Mouse (Mus musculus) splenic B cell, adult 2 months (primary cell): ENCODE data around the gene Mfap5.
"Not testable (repeated sequence)": the region's sequence is repeated elsewhere in the genome, so short reads cannot be mapped to it uniquely, and the experiment has no call there.

Experiments
- DNase-seq: peaks from one replicate; pipeline ENCODE4 v3.0.0-alpha.2; 2011; ENCODE audit warnings: low read depth, low spot score
- H3K27me3 ChIP-seq: 2 replicates; pipeline ENCODE4 v1.6.1; 2012; ENCODE audit warnings: mild to moderate bottlenecking, low read length, moderate library complexity, mixed read lengths; ENCODE audit not compliant: control insufficient read depth, poor library complexity, insufficient read depth, severe bottlenecking
- H3K36me3 ChIP-seq: 2 replicates; pipeline ENCODE4 v1.6.1; 2012; ENCODE audit warnings: mild to moderate bottlenecking, low read length, moderate library complexity, mixed read lengths; ENCODE audit not compliant: control insufficient read depth, poor library complexity, insufficient read depth, severe bottlenecking

Gene Mfap5

GRCm38 (mm10) chr6:122505545-122505944, at the start of gene Mfap5:
Mfap5 (plus strand) TSS chr6:122505845.
- no peaks in the 10 kb centered on the region for H3K36me3 ChIP-seq
- no peak for DNase-seq
- H3K27me3 ChIP-seq: no peaks in the 10 kb centered on the region

DNA sequence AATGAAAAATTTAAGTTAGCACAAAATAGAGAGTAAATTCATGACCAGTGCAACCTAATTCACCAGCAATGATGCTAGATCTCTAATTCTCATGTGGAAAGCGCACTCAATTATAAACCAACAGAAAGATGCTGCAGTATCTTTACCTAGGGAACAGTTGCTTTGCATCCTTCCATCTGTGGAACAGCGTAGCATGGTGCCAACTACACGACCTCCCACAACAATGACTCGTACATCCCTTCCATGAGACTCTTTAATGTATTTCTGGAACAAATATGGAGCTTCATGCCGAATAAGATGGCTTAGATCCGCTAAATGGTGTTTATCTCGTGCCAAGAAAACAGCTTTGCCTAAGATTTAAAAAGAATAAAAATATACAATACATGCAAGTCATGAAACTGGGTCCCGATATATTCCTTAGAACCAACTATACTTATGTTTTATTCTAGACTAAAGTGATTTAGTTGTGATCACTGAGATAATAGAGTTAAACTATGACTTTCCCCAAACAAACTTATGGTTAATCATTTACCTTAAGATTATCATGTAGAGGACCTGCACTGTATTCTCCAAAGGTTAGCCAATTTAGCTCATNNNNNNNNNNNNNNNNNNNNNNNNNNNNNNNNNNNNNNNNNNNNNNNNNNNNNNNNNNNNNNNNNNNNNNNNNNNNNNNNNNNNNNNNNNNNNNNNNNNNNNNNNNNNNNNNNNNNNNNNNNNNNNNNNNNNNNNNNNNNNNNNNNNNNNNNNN, 46.5 kb upstream of the Mfap5 start:
- no peak for DNase-seq
- Histone ChIP-seq H3K36me3 (no peaks in the 10 kb centered on the region), H3K27me3 (no peaks in the 10 kb centered on the region)

- no peak for DNase-seq
These were observed 39.4 kb upstream of the Mfap5 start for GRCm38 (mm10) chr6:122466092-122466713.

DNA sequence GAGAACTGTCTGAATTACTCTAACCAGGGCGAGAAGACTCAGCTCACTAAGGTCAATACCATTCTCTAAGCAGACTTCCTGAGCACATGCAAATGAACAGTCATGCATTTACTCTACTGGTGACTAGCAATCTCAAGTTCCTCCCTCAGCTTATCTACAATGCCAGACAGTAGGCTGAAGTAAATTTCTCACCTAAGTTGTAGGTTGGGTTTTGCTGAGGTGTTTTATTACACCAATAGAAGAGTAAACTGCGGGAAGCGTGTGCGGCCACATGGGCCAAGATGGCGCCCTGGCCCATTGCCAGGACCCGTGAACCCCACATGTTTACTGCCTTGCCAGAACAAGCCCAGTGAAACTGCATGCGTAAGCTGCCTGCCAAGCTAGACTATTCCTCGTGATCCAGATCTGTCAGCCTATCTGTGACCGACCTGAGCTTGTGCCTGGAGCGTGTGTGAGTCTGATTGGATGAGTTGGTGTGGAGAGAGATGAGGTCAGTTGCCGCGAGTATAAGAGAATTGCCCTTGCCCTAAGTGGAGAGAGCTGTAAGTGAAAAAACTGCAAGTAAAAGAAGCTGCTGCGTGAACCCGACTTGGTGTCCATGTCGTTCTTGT, 36.5 kb upstream of the Mfap5 start:
- DNase-seq: no peak
- Histone ChIP-seq H3K36me3 (no peaks in the 10 kb centered on the region), H3K27me3 (no peaks in the 10 kb centered on the region)

More at GRCm38 (mm10) chr6:122466092-122466713, 39.4 kb upstream of the Mfap5 start:
- H3K36me3 ChIP-seq: no peaks in the 10 kb centered on the region
- H3K27me3 ChIP-seq: no peaks in the 10 kb centered on the region

- Histone ChIP-seq H3K36me3 (no peaks in the 10 kb centered on the region), H3K27me3 (no peaks in the 10 kb centered on the region)
- no peak for DNase-seq
These were observed 35.4 kb upstream of the Mfap5 start for GRCm38 (mm10) chr6:122470240-122470639.

DNA sequence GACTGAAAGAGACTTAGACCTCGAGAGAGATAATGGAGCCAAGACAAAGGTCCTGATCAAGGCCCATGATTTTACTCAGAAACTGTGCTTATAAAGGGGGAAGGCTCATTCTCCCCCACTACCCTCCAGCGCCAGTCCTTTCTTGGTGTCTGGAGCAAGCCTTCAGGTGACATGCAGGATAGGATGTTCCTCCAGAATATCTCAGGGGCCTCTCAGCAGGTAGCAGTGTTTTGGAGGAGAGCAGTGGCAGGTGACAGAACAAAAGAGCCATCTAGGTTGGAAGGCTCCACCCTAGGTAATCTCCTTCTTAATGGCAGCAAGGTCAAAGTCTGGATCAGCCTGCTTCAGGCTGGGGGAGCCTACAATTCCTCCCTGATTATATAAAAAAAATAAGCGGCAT, 34.2 kb upstream of the Mfap5 start:
- not testable (repeated sequence) for DNase-seq, H3K36me3 ChIP-seq, H3K27me3 ChIP-seq

- H3K36me3 ChIP-seq: no peaks in the 10 kb centered on the region
- no peaks in the 10 kb centered on the region for H3K27me3 ChIP-seq
- no peak for DNase-seq
These were observed 27.6 kb upstream of the Mfap5 start for GRCm38 (mm10) chr6:122478062-122478461.

GRCm38 (mm10) chr6:122485401-122486296, 20.0 kb upstream of the Mfap5 start:
- DNase-seq: peak; percentile 19
- Histone ChIP-seq H3K36me3 (no peaks in the 10 kb centered on the region), H3K27me3 (no peaks in the 10 kb centered on the region; the same call in 1 of the 2 replicates)

GRCm38 (mm10) chr6:122486297-122487117, 19.1 kb upstream of the Mfap5 start:
- Histone ChIP-seq H3K36me3 (no peaks in the 10 kb centered on the region), H3K27me3 (no peaks in the 10 kb centered on the region; the same call in 1 of the 2 replicates)
- DNase-seq: peak; percentile 33

GRCm38 (mm10) chr6:122490929-122491512, 14.6 kb upstream of the Mfap5 start:
- H3K36me3 ChIP-seq: no peaks in the 10 kb centered on the region
- no peaks in the 10 kb centered on the region; the same call in 1 of the 2 replicates for H3K27me3 ChIP-seq
- no peak for DNase-seq

DNA sequence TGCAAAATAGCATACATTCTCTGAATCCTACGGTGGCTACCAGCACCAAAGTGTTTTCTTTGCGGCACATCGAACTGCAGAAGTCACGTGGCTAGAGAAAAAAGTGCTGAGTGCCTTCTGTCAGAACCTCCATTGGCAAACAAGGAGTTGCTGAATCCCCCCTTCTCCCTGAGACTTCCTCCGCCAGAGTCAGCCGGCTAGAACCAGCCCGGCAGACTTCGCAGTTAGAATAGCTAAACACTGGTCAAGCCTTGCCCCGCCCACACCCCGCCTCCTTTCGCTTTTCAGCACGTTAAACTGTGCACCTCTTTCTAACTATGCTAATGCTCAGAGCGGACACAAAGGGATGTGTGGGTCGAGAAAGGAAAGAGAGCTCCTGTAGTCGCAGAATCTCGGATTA, 14.1 kb upstream of the Mfap5 start:
- no peaks in the 10 kb centered on the region for H3K27me3 ChIP-seq
- DNase-seq: peak; percentile 40
- H3K36me3 ChIP-seq: no peaks in the 10 kb centered on the region

DNA sequence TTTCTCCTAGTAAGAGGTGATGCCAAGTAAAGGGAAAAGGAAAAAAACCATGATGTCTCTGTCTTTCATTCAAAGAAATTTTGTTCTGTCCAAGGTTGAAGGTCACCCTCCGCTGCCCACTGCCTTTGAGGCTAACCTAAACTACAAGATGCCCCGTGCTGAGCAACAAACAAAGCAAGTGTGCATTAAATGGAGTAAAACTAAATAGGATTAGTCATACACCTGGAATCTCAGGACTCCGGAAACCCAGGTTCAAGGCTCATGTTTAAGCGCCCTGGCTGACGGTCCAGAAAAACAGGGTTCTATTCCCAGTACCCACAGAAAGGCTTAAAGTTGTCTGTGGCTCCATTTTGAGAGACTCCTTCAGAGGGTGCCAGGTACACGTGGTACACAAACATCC, 13.2 kb upstream of the Mfap5 start:
- DNase-seq: no peak
- no peaks in the 10 kb centered on the region for H3K27me3 ChIP-seq
- H3K36me3 ChIP-seq: no peaks in the 10 kb centered on the region

GRCm38 (mm10) chr6:122493799-122494472, 11.7 kb upstream of the Mfap5 start:
- no peak for DNase-seq
- no peaks in the 10 kb centered on the region for H3K36me3 ChIP-seq
- no peaks in the 10 kb centered on the region; the same call in none of the 2 replicates for H3K27me3 ChIP-seq
